ENCODE assay signal across 7 mouse cellular contexts in genomic region chr10:31592741-31593524, GRCm38 (mm10). TPM values are rescaled to one million over a fixed set of nuclear protein-coding genes. Genes with fewer than 3 reads are reported as not detected.
A peak's percentile ranks its signal among the peaks of the same experiment; 100 is the strongest.
DNase-seq lines count a peak whose midpoint lies in the region; ATAC-seq and TF ChIP-seq lines count a peak whose summit lies in the region.

No protein-coding gene starts in this region.

- no peak for TF ChIP-seq POLR2A in testis, adult 2 months (IDR thresholded peaks at IDR 0.05; ENCODE audit: control insufficient read depth, low read depth, low read length)

- no peak overlapping the region for H3K9ac ChIP-seq in forebrain, embryonic 12.5 days
- H3K9ac ChIP-seq in intestine, embryonic 15.5 days: no peak overlapping the region
- H3K9ac ChIP-seq in midbrain, embryonic 12.5 days (replicated peaks): no peak overlapping the region

- H3K36me3 ChIP-seq in testis, adult 2 months (ENCODE audit: control insufficient read depth, insufficient read depth, low read length): no peaks in the 10 kb centered on the region
- H3K36me3 ChIP-seq in forebrain, embryonic 12.5 days (replicated peaks): no peaks in the 10 kb centered on the region
- no peaks in the 10 kb centered on the region for H3K36me3 ChIP-seq in intestine, embryonic 15.5 days
- H3K36me3 ChIP-seq in midbrain, embryonic 12.5 days: no peaks in the 10 kb centered on the region

- no peak overlapping the region for H3K4me2 ChIP-seq in forebrain, embryonic 12.5 days
- no peak overlapping the region for H3K4me2 ChIP-seq in intestine, embryonic 15.5 days (replicated peaks)
- no peak overlapping the region for H3K4me2 ChIP-seq in midbrain, embryonic 12.5 days (replicated peaks)

- ATAC-seq in forebrain, embryonic 12.5 days (ENCODE audit: low FRiP score): peak; percentile 70
- ATAC-seq in intestine, embryonic 15.5 days: peak; percentile 85
- peak; percentile 83 for ATAC-seq in midbrain, embryonic 12.5 days (ENCODE audit: low FRiP score, low read depth)

- no peaks in the 10 kb centered on the region for H3K9me3 ChIP-seq in forebrain, embryonic 12.5 days
- no peaks in the 10 kb centered on the region for H3K9me3 ChIP-seq in intestine, embryonic 15.5 days
- H3K9me3 ChIP-seq in midbrain, embryonic 12.5 days: no peaks in the 10 kb centered on the region

- TF ChIP-seq CTCF in testis, adult 2 months (IDR thresholded peaks at IDR 0.05; ENCODE audit: control insufficient read depth, insufficient read depth, insufficient replicate concordance, low read depth, low read length): no peak

- H3K27me3 ChIP-seq in testis, adult 2 months (ENCODE audit: control insufficient read depth, insufficient read depth, low read length): no peaks in the 10 kb centered on the region
- no peaks in the 10 kb centered on the region for H3K27me3 ChIP-seq in forebrain, embryonic 12.5 days
- no peaks in the 10 kb centered on the region for H3K27me3 ChIP-seq in intestine, embryonic 15.5 days (replicated peaks)
- H3K27me3 ChIP-seq in midbrain, embryonic 12.5 days: no peaks in the 10 kb centered on the region

- DNase-seq in testis, postnatal 10 days (ENCODE audit: low spot score): no peak
- no peak for DNase-seq in thymus, postnatal 0 days (ENCODE audit: low spot score)
- no peak for DNase-seq in frontal cortex, adult 2 months (ENCODE audit: extremely low spot score in 1 of 2, low spot score in 1 of 2)

- 59% methylated on average over 9 of the region's 9 CpGs for WGBS in forebrain, embryonic 12.5 days
- 26% methylated on average over 9 of the region's 9 CpGs for WGBS in intestine, embryonic 15.5 days
- 54% methylated on average over 9 of the region's 9 CpGs for WGBS in midbrain, embryonic 12.5 days

- H3K27ac ChIP-seq in testis, adult 2 months (ENCODE audit: control insufficient read depth, insufficient read depth, low read depth, low read length): peak overlapping the region; percentile 5
- H3K27ac ChIP-seq in forebrain, embryonic 12.5 days: peak overlapping the region; percentile 54
- H3K27ac ChIP-seq in intestine, embryonic 15.5 days: no peak overlapping the region
- peak overlapping the region; percentile 58 for H3K27ac ChIP-seq in midbrain, embryonic 12.5 days (replicated peaks)

- H3K4me3 ChIP-seq in testis, adult 2 months (ENCODE audit: control insufficient read depth, low read depth, low read length): no peak overlapping the region
- H3K4me3 ChIP-seq in forebrain, embryonic 12.5 days (replicated peaks): no peak overlapping the region
- H3K4me3 ChIP-seq in intestine, embryonic 15.5 days (replicated peaks): no peak overlapping the region
- no peak overlapping the region for H3K4me3 ChIP-seq in midbrain, embryonic 12.5 days

- H3K4me1 ChIP-seq in testis, adult 2 months (ENCODE audit: control insufficient read depth, insufficient read depth, low read length): no peaks in the 10 kb centered on the region; the same call in 1 of the 2 replicates
- peaks cover 16% of the 10 kb centered on the region for H3K4me1 ChIP-seq in forebrain, embryonic 12.5 days
- H3K4me1 ChIP-seq in intestine, embryonic 15.5 days (replicated peaks): peaks cover 18% of the 10 kb centered on the region
- peaks cover 14% of the 10 kb centered on the region for H3K4me1 ChIP-seq in midbrain, embryonic 12.5 days

RNA-seq across cellular contexts. Expression of gene Rnf217, which starts 16.1 kb away (rescaled TPM):
- polyA plus RNA-seq in testis, adult 2 months (2012; rRNA removed): 0.55 and 0.64 TPM in 2 replicates
- 1.4 and 1.6 TPM in 2 replicates for polyA plus RNA-seq in forebrain, embryonic 12.5 days (2016; fragmentation: Nextera tagmentation; extraction: Ambion mirVana)
- 1.5 TPM in 2 replicates for polyA plus RNA-seq in intestine, embryonic 15.5 days (2015; fragmentation: Nextera tagmentation; extraction: Ambion mirVana)
- polyA plus RNA-seq in midbrain, embryonic 12.5 days (2016; fragmentation: Nextera tagmentation; extraction: Ambion mirVana): 1.5 and 1.6 TPM in 2 replicates
- polyA plus RNA-seq in thymus, postnatal 0 days (2015; fragmentation: Nextera tagmentation; extraction: Ambion mirVana): 0.22 and 0.23 TPM in 2 replicates
- polyA plus RNA-seq in frontal cortex, adult 2 months (2012; rRNA removed): 4.8 and 5.7 TPM in 2 replicates
